11 mouse cellular contexts compared by ENCODE assay signal in the genomic region with DNA sequence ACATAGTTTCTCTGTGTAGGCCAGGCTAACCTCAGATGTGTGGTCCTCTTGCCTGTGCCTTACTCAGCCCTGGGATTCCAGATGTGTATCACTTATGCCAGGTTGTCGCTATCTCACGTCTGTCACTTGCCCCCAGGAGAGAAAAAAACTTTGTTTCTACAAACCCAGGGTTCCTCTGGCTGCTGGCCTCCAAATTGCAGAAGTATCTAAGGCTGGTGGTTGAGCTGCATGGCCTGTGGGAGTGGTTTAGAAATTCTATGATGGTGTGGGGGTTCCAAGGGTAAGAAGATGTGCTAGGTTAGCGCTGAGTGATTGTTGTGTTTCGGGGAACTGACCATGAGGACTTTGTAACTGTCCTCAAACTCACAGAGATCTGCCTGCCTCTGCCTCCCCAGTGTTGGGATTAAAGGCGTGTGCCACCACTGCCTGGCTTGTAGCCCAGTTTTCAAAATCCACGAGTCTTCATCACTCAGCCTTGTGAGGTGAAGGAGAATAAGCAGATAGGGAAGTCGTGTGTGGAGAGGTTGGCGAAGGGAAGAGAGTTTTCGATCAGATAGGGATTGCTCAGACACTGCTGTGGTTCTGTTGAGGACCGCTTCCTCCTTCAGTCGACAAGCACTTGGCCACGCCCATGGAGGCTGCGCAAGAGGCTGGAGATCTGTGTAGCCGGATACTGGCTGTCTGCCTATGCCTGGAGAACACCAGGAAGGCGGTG. TPM values are rescaled to one million over a fixed set of nuclear protein-coding genes. Genes with fewer than 3 reads are reported as not detected.
DNase-seq lines count a peak whose midpoint lies in the region; ATAC-seq lines count a peak whose summit lies in the region.
"Had no signal": no experiment of that assay in that cellular context is flagged by ENCODE, and none has a peak within 500 bp of the region (broad histone marks: within the 10 kb centered on the region; RNA-seq: fewer than 3 reads in every experiment).

No protein-coding gene starts in this region.

- DNase-seq in CD4-positive, CD25-positive, alpha-beta regulatory T cell, adult 2 months (ENCODE audit: low read depth, low spot score): peak; percentile 22
- peak; percentile 96 for DNase-seq in 416B (ENCODE audit: low read depth)
- DNase-seq in lung, postnatal 10 days: peak; percentile 56
- no peak for DNase-seq in forebrain, embryonic 14.5 days (ENCODE audit: low spot score)
- no peak for DNase-seq in adrenal gland, adult 2 months
- DNase-seq: cerebellum, postnatal 25 days had no signal

- H3K9me3 ChIP-seq in kidney, embryonic 16.5 days (ENCODE audit: low read length): peaks cover 12% of the 10 kb centered on the region
- no peaks in the 10 kb centered on the region for H3K9me3 ChIP-seq in forebrain, embryonic 14.5 days (replicated peaks; ENCODE audit: control insufficient read depth, low read length)
- H3K9me3 ChIP-seq: neural tube, embryonic 15.5 days had no signal

- 89% methylated on average over 15 of the region's 15 CpGs for WGBS in kidney, embryonic 16.5 days
- 93% methylated on average over 15 of the region's 15 CpGs for WGBS in forebrain, embryonic 14.5 days

- no peak overlapping the region for H3K27ac ChIP-seq in kidney, embryonic 16.5 days (ENCODE audit: low read length)
- no peak overlapping the region for H3K27ac ChIP-seq in forebrain, embryonic 14.5 days (ENCODE audit: low read depth, low read length)
- H3K27ac ChIP-seq: neural tube, embryonic 15.5 days had no signal

- no peak overlapping the region for H3K9ac ChIP-seq in kidney, embryonic 16.5 days (replicated peaks; ENCODE audit: low read length)
- no peak overlapping the region for H3K9ac ChIP-seq in forebrain, embryonic 14.5 days (ENCODE audit: low read length)
- H3K9ac ChIP-seq: neural tube, embryonic 15.5 days had no signal

- no peak for ATAC-seq in CD4-positive, CD25-positive, alpha-beta regulatory T cell, adult 4 months
- peak; percentile 88 for ATAC-seq in common myeloid progenitor, adult 5-6 weeks (replicated peaks; ENCODE audit: low read depth, poor library complexity, severe bottlenecking)
- ATAC-seq in kidney, embryonic 16.5 days (ENCODE audit: low FRiP score, low TSS enrichment): no peak
- ATAC-seq in forebrain, embryonic 14.5 days: no peak
- ATAC-seq: activated CD4-positive, CD25-positive, alpha-beta regulatory T cell, adult 4 months had no signal

- no peak overlapping the region for H3K4me3 ChIP-seq in kidney, embryonic 16.5 days (ENCODE audit: low read length)
- no peak overlapping the region for H3K4me3 ChIP-seq in forebrain, embryonic 14.5 days (ENCODE audit: low read depth, low read length)
- H3K4me3 ChIP-seq: neural tube, embryonic 15.5 days had no signal

- no peak overlapping the region for H3K4me2 ChIP-seq in kidney, embryonic 16.5 days (replicated peaks; ENCODE audit: low read depth, low read length)
- no peak overlapping the region for H3K4me2 ChIP-seq in forebrain, embryonic 14.5 days (ENCODE audit: low read length)
- H3K4me2 ChIP-seq: neural tube, embryonic 15.5 days had no signal

- H3K36me3 ChIP-seq in kidney, embryonic 16.5 days (ENCODE audit: insufficient read depth, low read length): no peaks in the 10 kb centered on the region
- H3K36me3 ChIP-seq in forebrain, embryonic 14.5 days (ENCODE audit: control insufficient read depth, insufficient read depth, low read length): no peaks in the 10 kb centered on the region
- H3K36me3 ChIP-seq: neural tube, embryonic 15.5 days had no signal

- peaks cover 4% of the 10 kb centered on the region; the same call in 1 of the 2 replicates for H3K4me1 ChIP-seq in kidney, embryonic 16.5 days (ENCODE audit: insufficient read depth, low read length)
- H3K4me1 ChIP-seq in forebrain, embryonic 14.5 days (ENCODE audit: control insufficient read depth, insufficient read depth, low read length): no peaks in the 10 kb centered on the region

- no peaks in the 10 kb centered on the region for H3K27me3 ChIP-seq in kidney, embryonic 16.5 days (ENCODE audit: insufficient read depth, low read length)
- H3K27me3 ChIP-seq in forebrain, embryonic 14.5 days (replicated peaks; ENCODE audit: control insufficient read depth, insufficient read depth, low read length): no peaks in the 10 kb centered on the region
- H3K27me3 ChIP-seq: neural tube, embryonic 15.5 days had no signal

RNA-seq across cellular contexts. Expression of gene Alox5ap, which starts 10.0 kb away (rescaled TPM):
- 1 to 10 TPM; 2.1 to 2.5 TPM for polyA plus RNA-seq in CD4-positive, CD25-positive, alpha-beta regulatory T cell, adult 4 months (2017; shearing (Covaris generic))
- 156 and 205 TPM in 2 replicates for total RNA-seq in common myeloid progenitor, adult 5-6 weeks (2017)
- polyA plus RNA-seq in kidney, embryonic 16.5 days (2015; fragmentation: Nextera tagmentation; extraction: Ambion mirVana): 12.6 and 17.8 TPM in 2 replicates
- 8.6 and 12.7 TPM in 2 replicates for polyA plus RNA-seq in forebrain, embryonic 14.5 days (2014; fragmentation: Nextera tagmentation; extraction: Ambion mirVana)
- total RNA-seq in adrenal gland, adult 2 months (2021): 10 to 100 TPM; 22.8 to 27.0 TPM
- 9.0 and 9.1 TPM in 2 replicates for polyA plus RNA-seq in adrenal gland, adult 2 months (2012; rRNA removed)

Comparison
In these comparisons a context has a peak if more than half of its experiments do, and no peak if none do; other contexts are left out.
1. DNase-seq: peak in CD4-positive, CD25-positive, alpha-beta regulatory T cell, adult 2 months (single experiment), 416B (single experiment) and lung, postnatal 10 days (single experiment); none in forebrain, embryonic 14.5 days (single experiment) and adrenal gland, adult 2 months (single experiment).